Mouse (Mus musculus): ENCODE measurements at regions not wholly inside any gene's neighbourhood (a gene's known extent, or its start where the extent isn't known, plus 50 kb on each side); places are given as distances from the start of the nearest gene placed in this dataset.

GRCm38 (mm10) chr15:15477702-15478101 is 1250.9 kb upstream of the Cdh9 start (continued):
- peak; percentile 93 for TF ChIP-seq TCF12 (IDR thresholded peaks at IDR 0.05; ENCODE audit: low read depth, low read length)
- no peak for TF ChIP-seq NELFE (IDR thresholded peaks at IDR 0.05; ENCODE audit: low read depth, low read length)
- TF ChIP-seq MEF2A (IDR thresholded peaks at IDR 0.05; ENCODE audit: extremely low read depth, insufficient replicate concordance, low read depth, low read length, poor library complexity, severe bottlenecking): 0 out of 2 replicates have a peak, but pooled peaks have one; percentile 36
- TF ChIP-seq TBP (IDR thresholded peaks at IDR 0.05; ENCODE audit: low read depth, low read length): no peak
- TF ChIP-seq ZKSCAN1 (IDR thresholded peaks at IDR 0.05; ENCODE audit: low read depth, low read length): no peak
- TF ChIP-seq KAT2A (conservative IDR thresholded peaks at IDR 0.05; ENCODE audit: low read depth, low read length): no peak
- no peak; the same call in 1 of the 2 replicates for TF ChIP-seq ELF1 (IDR thresholded peaks at IDR 0.05; ENCODE audit: low read depth, low read length)

GRCm38 (mm10) chr15:15500276-15500675 is 1228.3 kb upstream of the Cdh9 start:
- no peaks in the 10 kb centered on the region for H3K36me3 ChIP-seq (ENCODE audit: control insufficient read depth in 1 of 2, insufficient read depth in 2 of 2, low read length in 2 of 2)
- DNase-seq (ENCODE audit: low read depth, low spot score): peak; percentile 29
- H3K9me3 ChIP-seq (replicated peaks; ENCODE audit: insufficient read depth, low read length): no peaks in the 10 kb centered on the region
- no peaks in the 10 kb centered on the region for H3K79me2 ChIP-seq (ENCODE audit: control insufficient read depth, insufficient read depth, low read length, poor library complexity)
- H3K27ac ChIP-seq (ENCODE audit: control insufficient read depth, low read depth, low read length): no peak overlapping the region
- no peak overlapping the region for H3K9ac ChIP-seq (ENCODE audit: control insufficient read depth, low read depth, low read length, poor library complexity, severe bottlenecking)
- H3K27me3 ChIP-seq (ENCODE audit: control insufficient read depth in 1 of 2, insufficient read depth in 2 of 2, low read length in 2 of 2): no peaks in the 10 kb centered on the region
- no peak for TF ChIP-seq ZNF384 (IDR thresholded peaks at IDR 0.05; ENCODE audit: low read depth, low read length)
- peak; percentile 74 for TF ChIP-seq RAD21 (IDR thresholded peaks at IDR 0.05; ENCODE audit: low read depth, low read length)
- TF ChIP-seq MAX (IDR thresholded peaks at IDR 0.05; ENCODE audit: low read length): no peak
- TF ChIP-seq EP300 (IDR thresholded peaks at IDR 0.05; ENCODE audit: low read depth in 1 of 2, low read length in 2 of 2): no peak
- TF ChIP-seq CTCF (IDR thresholded peaks at IDR 0.05 in 2 of 3, conservative IDR thresholded peaks at IDR 0.05 in 1 of 3; ENCODE audit: control insufficient read depth in 1 of 3, insufficient read depth in 1 of 3, low read depth in 2 of 3, low read length in 3 of 3, poor library complexity in 1 of 3, severe bottlenecking in 1 of 3): peak in 2 of 3 experiments; percentile 31 to 53; a peak in 4 of 6 replicates
- TF ChIP-seq SIN3A (IDR thresholded peaks at IDR 0.05; ENCODE audit: low read length): no peak
- TF ChIP-seq MYC (IDR thresholded peaks at IDR 0.05; ENCODE audit: low read depth, low read length): no peak
- no peak for TF ChIP-seq USF2 (IDR thresholded peaks at IDR 0.05; ENCODE audit: borderline replicate concordance in 1 of 2, insufficient read depth in 1 of 2, low read depth in 1 of 2, low read length in 2 of 2)
- TF ChIP-seq ETS1 (IDR thresholded peaks at IDR 0.05; ENCODE audit: low read depth, low read length): no peak
- no peak for TF ChIP-seq CHD2 (IDR thresholded peaks at IDR 0.05; ENCODE audit: low read length)
- TF ChIP-seq ZKSCAN1 (IDR thresholded peaks at IDR 0.05; ENCODE audit: low read depth, low read length): no peak
- TF ChIP-seq E2F4 (IDR thresholded peaks at IDR 0.05; ENCODE audit: borderline replicate concordance, low read depth, low read length): no peak
- TF ChIP-seq MYB (IDR thresholded peaks at IDR 0.05; ENCODE audit: low read depth, low read length): no peak
- no peak for TF ChIP-seq TAL1 (IDR thresholded peaks at IDR 0.05; ENCODE audit: low read length)
- peak; percentile 53 for TF ChIP-seq SMC3 (IDR thresholded peaks at IDR 0.05; ENCODE audit: low read depth, low read length)
- TF ChIP-seq MEF2A (IDR thresholded peaks at IDR 0.05; ENCODE audit: extremely low read depth, insufficient replicate concordance, low read depth, low read length, poor library complexity, severe bottlenecking): no peak
- H3K4me1 ChIP-seq (ENCODE audit: control insufficient read depth in 1 of 2, insufficient read depth in 2 of 2, low read length in 2 of 2): no peaks in the 10 kb centered on the region
- no peak overlapping the region for H3K4me3 ChIP-seq (ENCODE audit: control insufficient read depth in 1 of 2, insufficient read depth in 1 of 2, low read depth in 2 of 2, low read length in 2 of 2)
